Mouse (Mus musculus) stomach, embryonic 15.5 days (tissue): ENCODE data around the gene Pde4a. TPM values are rescaled to one million over a fixed set of nuclear protein-coding genes. Genes with fewer than 3 reads are reported as not detected.
A peak's percentile ranks its signal among the peaks of the same experiment; 100 is the strongest.

Source experiments
- ATAC-seq: fragments of 200-750 bp; cut with Nextera tagmentation; 2 replicates; pipeline ENCODE4 v1.8.0; 2017; ENCODE audit warnings: low read depth, moderate number of reproducible peaks, moderate TSS enrichment; ENCODE audit not compliant: insufficient read depth, low FRiP score
- H3K27ac ChIP-seq: fragments of 300-500 bp; sonication (generic); 2 replicates; pipeline ENCODE4 v1.5.1; 2015; ENCODE audit warnings: mild to moderate bottlenecking, inconsistent platforms
- H3K27me3 ChIP-seq: fragments of 300-500 bp; sonication (generic); replicated peaks from 2 replicates; pipeline ENCODE4 v1.6.1; 2015; ENCODE audit warnings: inconsistent platforms
- H3K36me3 ChIP-seq: fragments of 300-500 bp; sonication (generic); 2 replicates; pipeline ENCODE4 v1.6.1; 2015; ENCODE audit warnings: inconsistent platforms
- H3K4me1 ChIP-seq: fragments of 300-500 bp; sonication (generic); 2 replicates; pipeline ENCODE4 v1.6.1; 2015; ENCODE audit warnings: inconsistent platforms
- H3K4me2 ChIP-seq: fragments of 300-500 bp; sonication (generic); 2 replicates; pipeline ENCODE4 v1.6.1; 2015; ENCODE audit warnings: mild to moderate bottlenecking, inconsistent platforms
- H3K4me3 ChIP-seq: fragments of 300-500 bp; sonication (generic); replicated peaks from 2 replicates; pipeline ENCODE4 v1.5.1; 2015; ENCODE audit warnings: inconsistent platforms
- H3K9ac ChIP-seq: fragments of 300-500 bp; sonication (generic); 2 replicates; pipeline ENCODE4 v1.6.1; 2015; ENCODE audit warnings: inconsistent platforms
- H3K9me3 ChIP-seq: fragments of 300-500 bp; sonication (generic); 2 replicates; pipeline ENCODE4 v1.6.1; 2016; ENCODE audit warnings: inconsistent platforms
- WGBS: fragments of 180-500 bp; shearing (Covaris S2); methylation state at CpG from one replicate; pipeline ENCODE4 v1.1.7; 2015; 5-methylcytosine and 5-hydroxymethylcytosine counted together
- polyA plus RNA-seq: library from polyadenylated mRNA; unstranded; fragments of >200 nt; fragmentation: Nextera tagmentation; extraction: Ambion mirVana; gene quantifications from 2 replicates; pipeline ENCODE4 v1.2.1, GENCODE M21; 2015

The Pde4a gene
- polyA plus RNA-seq: 5.9 and 6.2 TPM in 2 replicates

DNA sequence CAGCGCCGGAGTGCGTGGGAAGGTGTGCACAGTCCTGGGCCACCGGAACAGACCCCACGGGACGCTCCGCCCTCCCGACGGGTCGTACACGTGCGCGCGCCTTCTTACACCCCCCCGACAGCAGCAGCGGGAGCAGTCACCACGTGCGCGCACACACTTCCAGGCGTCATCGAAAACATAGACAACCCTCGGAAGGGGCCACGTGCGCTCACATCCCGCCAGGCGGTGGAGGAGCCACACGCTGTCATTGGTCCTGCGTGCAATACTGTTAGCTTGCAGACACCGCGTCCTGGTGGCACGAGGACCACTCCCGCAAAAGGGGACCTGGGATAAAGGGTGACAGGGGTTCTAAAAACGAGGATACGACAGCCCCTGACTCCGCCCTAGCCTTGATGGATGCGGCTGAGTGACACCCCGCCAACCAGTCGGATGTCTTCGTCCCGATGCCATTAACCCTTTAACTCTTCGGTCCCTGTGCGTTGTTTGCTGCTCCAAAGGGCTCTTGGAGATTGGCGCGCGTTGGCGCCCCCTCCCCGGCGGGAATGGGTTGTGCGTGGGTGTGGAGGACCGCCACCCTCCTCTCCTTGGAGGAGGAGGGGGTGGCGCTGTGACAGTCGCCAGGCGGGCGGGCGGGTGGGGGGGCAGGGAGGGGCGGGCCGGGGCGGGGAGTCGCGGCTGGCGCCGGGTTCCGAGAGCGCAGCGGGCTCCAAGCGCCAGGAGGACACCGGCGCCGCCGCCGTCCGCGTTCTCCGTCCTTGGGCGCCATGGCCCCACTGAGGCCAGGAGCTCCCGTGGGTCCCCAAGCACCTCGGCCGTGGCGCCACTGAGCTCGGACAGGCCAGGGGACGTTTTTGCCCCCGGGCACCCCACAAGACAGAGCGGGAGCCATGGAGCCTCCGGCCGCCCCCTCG is at the start of gene Pde4a:
Pde4a (plus strand) TSS at position 674 of the 911 bp plus-strand sequence.
- WGBS: under 1% methylated on average over 62 of the region's 86 CpGs
- no peak within 1 kb of the TSS for H3K27ac ChIP-seq
- ATAC-seq: no peak
- H3K4me1 ChIP-seq: peaks cover 40% of the 10 kb centered on the region
- peak within 1 kb of the TSS; percentile 48 for H3K4me3 ChIP-seq
- no peaks in the 10 kb centered on the region for H3K36me3 ChIP-seq
- peak within 1 kb of the TSS; percentile 95 for H3K4me2 ChIP-seq
- no peaks in the 10 kb centered on the region for H3K9me3 ChIP-seq
- H3K9ac ChIP-seq: no peak within 1 kb of the TSS; the same call in 1 of the 2 replicates
- peaks cover 57% of the 10 kb centered on the region for H3K27me3 ChIP-seq

DNA sequence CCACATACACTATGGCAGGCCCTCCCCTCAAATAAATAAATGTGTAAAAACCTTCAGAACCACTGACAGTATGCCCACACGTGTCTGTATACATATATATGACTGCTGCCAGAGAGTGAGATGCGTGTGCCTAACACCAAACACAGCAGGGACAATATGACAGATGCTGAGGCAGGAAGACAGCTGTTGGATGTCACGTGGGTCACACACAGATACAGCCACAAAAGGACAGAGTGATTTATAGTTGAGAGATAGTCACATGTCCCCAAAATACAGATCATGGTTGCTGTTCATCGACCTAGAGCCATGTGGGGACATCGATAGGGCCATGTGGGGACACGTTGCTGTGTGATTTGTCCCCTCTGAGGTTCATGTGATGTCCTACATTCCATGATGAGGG is 48.4 kb upstream of the Pde4a start:
- ATAC-seq: no peak
- Histone ChIP-seq H3K4me1 (no peaks in the 10 kb centered on the region), H3K9me3 (no peaks in the 10 kb centered on the region), H3K9ac (no peak overlapping the region), H3K4me3 (no peak overlapping the region), H3K36me3 (peaks cover 8% of the 10 kb centered on the region; the same call in 1 of the 2 replicates), H3K27me3 (no peaks in the 10 kb centered on the region), H3K27ac (no peak overlapping the region), H3K4me2 (no peak overlapping the region)
- WGBS: 68% methylated on average over 6 of the region's 6 CpGs

DNA sequence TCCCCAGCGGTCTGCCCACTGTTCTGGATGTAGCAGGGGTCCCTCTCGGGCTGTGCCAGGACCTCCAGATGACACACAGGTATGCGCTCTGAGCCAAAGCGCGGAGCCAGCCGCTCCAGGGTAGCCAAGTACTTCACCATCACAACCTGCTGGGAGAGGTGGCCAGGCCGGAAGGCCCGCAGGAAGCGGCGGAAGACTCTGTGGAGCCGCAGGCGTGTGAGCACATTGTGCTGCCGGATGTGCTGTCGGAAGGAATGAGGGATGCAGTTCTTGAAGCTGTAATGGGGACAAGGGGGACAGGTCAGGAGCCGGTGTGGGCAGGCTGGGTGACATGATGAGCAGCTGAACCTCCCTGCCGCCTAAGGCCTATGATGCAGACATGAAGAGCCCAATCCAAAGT is 44.0 kb upstream of the Pde4a start:
- Histone ChIP-seq H3K9ac (no peak overlapping the region), H3K36me3 (peaks cover 17% of the 10 kb centered on the region), H3K4me3 (no peak overlapping the region), H3K4me2 (no peak overlapping the region), H3K27ac (no peak overlapping the region), H3K4me1 (no peaks in the 10 kb centered on the region), H3K9me3 (no peaks in the 10 kb centered on the region), H3K27me3 (no peaks in the 10 kb centered on the region)
- ATAC-seq: no peak
- WGBS: 88% methylated on average over 16 of the region's 16 CpGs

DNA sequence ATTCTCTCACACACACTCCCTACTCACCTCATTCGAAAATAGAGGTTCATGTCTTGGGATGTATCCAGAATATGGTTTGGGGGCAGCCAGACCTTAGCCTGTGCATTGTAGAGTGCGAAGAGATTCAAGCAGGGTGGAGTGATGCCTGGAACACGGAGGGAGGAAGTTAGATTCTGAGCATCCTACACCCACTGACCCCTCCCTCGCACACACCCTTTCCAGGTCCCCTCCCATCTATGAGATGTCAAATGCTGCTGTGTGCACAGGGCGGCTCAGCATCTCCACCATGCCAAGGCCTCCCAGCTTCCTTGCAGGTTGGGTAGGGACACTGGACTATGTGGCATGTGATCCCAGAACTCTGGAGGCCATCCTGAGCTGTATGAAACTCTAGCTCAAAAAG is 40.7 kb upstream of the Pde4a start:
- no peak overlapping the region for H3K4me3 ChIP-seq

DNA sequence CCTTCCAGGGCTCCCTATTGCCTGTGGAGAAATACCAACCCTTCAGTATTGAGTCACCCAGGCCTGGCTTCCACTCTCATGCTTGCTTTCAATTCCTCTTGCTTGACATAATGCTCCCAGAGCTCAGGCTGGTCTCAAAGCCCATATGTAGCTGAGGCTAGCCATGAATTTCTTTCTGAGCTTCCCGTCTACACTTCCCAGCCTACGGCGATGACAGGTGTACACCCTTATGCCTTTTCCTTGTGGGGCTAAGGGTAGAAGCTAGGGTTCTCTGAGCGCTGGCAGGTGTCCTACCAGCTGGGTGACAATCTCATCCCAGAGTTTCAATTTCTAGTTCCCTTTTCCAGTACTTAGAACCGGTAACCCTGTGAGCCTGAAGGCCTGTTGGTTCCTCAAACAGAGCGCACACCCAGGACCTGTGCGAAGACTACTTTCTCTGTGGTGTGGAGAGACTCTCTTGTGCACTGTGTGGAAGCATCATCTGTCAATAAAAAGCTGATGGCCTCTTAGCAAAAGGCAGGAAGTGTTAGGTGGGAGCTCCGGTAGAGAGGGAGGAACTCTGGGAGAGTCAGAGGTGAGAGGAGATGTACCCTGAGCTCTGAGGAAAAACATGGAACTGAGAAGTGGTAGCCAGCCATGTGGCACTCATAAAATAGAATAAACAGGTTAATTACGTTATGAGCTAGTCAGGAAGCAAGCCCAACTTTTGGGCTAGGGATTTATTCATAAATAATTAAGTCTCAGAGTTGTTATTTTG is 39.8 kb upstream of the Pde4a start:
- Histone ChIP-seq H3K27me3 (no peaks in the 10 kb centered on the region), H3K4me3 (no peak overlapping the region), H3K9ac (no peak overlapping the region), H3K4me2 (no peak overlapping the region), H3K9me3 (no peaks in the 10 kb centered on the region), H3K27ac (no peak overlapping the region), H3K4me1 (peaks cover 3% of the 10 kb centered on the region; the same call in 1 of the 2 replicates), H3K36me3 (peaks cover 18% of the 10 kb centered on the region; the same call in 1 of the 2 replicates)
- no peak for ATAC-seq
- WGBS: 85% methylated on average over 9 of the region's 9 CpGs

More for the DNA sequence above, 40.7 kb upstream of the Pde4a start:
- H3K27ac ChIP-seq: no peak overlapping the region
- no peak overlapping the region for H3K9ac ChIP-seq
- no peaks in the 10 kb centered on the region for H3K4me1 ChIP-seq
- ATAC-seq: no peak; the same call in 1 of the 2 replicates
- 76% methylated on average over 5 of the region's 5 CpGs for WGBS
- no peaks in the 10 kb centered on the region for H3K9me3 ChIP-seq
- no peak overlapping the region for H3K4me2 ChIP-seq
- peaks cover 25% of the 10 kb centered on the region for H3K36me3 ChIP-seq
- no peaks in the 10 kb centered on the region for H3K27me3 ChIP-seq

DNA sequence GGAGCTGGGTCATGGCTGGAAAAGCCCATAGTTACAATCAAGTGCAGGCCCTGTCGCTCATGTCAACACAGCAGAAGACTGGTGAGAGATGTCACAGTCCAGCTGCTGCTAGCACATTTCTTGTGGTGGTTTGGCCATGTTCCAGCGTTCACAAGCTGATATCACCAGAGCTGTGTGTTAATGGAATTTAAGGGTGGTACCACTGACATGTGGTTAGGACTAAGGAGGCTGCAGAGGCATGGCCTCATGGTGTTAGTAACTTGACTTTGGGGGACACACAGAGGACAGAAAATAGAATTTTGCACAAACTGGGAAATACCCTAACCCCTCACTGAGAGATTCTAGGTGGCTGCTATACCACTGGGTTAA is 39.3 kb upstream of the Pde4a start:
- H3K4me2 ChIP-seq: no peak overlapping the region
- no peak for ATAC-seq
- H3K9me3 ChIP-seq: no peaks in the 10 kb centered on the region
- peaks cover 18% of the 10 kb centered on the region; the same call in 1 of the 2 replicates for H3K36me3 ChIP-seq
- no peak overlapping the region for H3K4me3 ChIP-seq
- H3K27me3 ChIP-seq: no peaks in the 10 kb centered on the region
- no peak overlapping the region for H3K27ac ChIP-seq
- H3K9ac ChIP-seq: no peak overlapping the region
- WGBS: 77% methylated on average over 2 of the region's 2 CpGs
- peaks cover 3% of the 10 kb centered on the region; the same call in 1 of the 2 replicates for H3K4me1 ChIP-seq

DNA sequence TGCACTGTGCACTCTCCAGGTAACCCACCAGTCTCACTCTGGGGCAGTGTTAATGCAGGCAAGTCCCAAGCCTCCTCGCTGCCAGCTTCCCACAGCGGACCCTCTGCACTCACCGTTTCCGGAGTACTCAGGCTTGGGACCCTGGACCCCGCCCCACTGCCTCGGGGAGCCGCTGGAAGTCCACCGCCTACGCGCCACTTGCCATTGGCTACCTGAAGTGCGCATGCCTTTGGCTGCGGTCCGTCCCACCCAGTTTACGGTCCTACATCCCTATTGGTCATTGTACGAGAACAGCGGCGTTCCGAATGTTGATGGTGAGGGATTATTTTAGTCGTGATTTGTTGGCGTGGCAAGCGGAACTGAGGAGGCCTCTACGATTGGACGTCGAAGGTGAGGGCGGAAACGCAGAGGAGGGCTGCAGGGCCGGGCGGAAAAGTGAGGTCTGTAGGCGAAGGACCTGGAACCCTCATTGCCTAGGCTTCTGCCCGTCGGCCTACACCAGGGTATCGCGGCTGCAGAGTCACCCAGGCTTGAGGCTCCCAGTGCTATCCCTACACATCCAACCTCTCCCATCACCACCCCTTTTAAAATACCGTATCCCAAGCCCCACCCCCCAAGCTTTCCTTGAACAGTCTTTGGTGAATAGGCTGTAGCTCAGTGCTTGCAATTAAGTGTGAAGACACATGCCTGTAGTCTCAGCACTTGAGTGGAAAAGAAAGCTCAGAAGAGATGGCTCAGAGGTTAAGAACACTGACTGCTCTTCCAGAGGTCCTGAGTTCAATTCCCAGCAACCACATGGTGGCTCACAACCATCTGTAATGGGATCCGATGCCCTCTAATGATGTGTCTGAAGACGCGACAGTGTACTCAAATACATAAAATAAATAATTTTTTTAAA is 34.2 kb upstream of the Pde4a start, which contains the start of gene Tyk2:
Tyk2 (minus strand) TSS at position 185 of the 898 bp plus-strand sequence.
- peak within 1 kb of the TSS; percentile 52 for H3K27ac ChIP-seq
- H3K36me3 ChIP-seq: 0 out of 2 replicates have a peak, but pooled peaks cover 9% of the 10 kb centered on the region
- 5% methylated on average over 37 of the region's 37 CpGs for WGBS
- H3K27me3 ChIP-seq: no peaks in the 10 kb centered on the region
- H3K4me1 ChIP-seq: peaks cover 3% of the 10 kb centered on the region; the same call in 1 of the 2 replicates
- H3K4me3 ChIP-seq: peak within 1 kb of the TSS; percentile 70
- peak within 1 kb of the TSS; percentile 65 for H3K4me2 ChIP-seq
- ATAC-seq: peak; percentile 97
- H3K9me3 ChIP-seq: no peaks in the 10 kb centered on the region
- peak within 1 kb of the TSS; percentile 63; the same call in 1 of the 2 replicates for H3K9ac ChIP-seq

DNA sequence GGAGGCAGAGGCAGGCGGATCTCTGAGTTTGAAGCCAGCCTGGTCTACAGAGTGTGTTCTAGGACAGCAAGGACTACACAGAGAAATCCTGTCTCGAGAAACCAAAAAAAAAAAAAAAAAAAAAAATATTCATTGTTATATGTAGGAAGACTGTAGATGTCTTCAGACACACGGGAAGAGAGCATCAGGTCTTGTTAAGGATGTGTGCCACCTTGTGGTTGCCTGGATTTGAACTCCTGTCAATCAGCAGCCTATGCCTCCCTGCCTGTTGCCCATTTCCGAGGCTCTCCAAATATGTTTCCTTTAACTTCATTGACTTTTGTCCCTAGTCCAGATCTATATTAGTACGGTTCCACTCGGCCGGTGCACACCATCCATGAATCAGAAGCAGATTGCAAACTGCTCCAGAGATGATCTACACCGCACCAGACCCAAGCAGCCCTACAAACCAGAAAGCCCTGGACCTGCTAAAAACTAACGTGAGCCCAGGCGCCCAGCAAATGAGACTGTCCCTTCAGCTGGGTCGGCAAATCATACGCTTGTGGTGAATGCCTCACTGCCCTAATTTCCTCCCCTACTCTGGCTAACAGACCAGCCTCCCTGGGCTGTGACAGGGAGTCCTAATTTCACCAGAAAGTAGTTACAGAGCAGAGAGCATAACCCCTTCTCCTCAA is 33.3 kb upstream of the Pde4a start:
- ATAC-seq: no peak
- WGBS: 76% methylated on average over 12 of the region's 12 CpGs
- no peak overlapping the region for H3K9ac ChIP-seq
- no peak overlapping the region for H3K4me2 ChIP-seq
- no peak overlapping the region for H3K4me3 ChIP-seq
- no peaks in the 10 kb centered on the region for H3K9me3 ChIP-seq
- peaks cover 5% of the 10 kb centered on the region; the same call in 1 of the 2 replicates for H3K36me3 ChIP-seq
- no peak overlapping the region for H3K27ac ChIP-seq
- no peaks in the 10 kb centered on the region for H3K27me3 ChIP-seq
- H3K4me1 ChIP-seq: peaks cover 3% of the 10 kb centered on the region; the same call in 1 of the 2 replicates

DNA sequence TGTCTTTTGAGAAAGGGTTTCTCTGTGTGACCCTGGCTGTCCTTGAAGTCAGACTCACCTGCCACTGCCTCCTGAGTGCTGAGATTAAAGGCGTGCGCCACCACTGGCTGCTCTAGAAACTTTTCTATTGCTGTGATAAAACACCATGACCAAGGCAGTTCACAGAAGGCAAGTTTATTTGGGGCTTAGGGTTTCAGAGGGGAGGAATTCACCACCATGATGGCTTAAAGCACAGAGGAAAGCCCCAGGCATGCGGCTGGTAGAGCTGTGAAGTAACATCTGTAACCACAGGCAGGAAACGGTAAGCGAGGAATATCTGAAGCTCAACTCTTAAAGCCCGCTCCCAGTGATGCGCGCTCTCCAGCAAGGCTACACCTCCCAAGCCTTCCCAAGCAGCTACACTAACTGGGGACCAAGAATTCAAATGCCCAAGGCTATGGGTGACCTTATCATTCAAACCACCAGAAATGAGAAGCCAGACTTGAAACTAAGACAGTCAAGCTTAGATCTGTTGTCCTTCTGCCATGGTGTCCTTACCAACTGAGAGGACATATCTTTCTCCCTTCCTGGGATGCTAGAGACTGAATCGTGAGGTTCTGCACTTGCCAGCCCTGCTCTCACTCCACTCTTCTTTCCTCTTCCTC is 32.3 kb upstream of the Pde4a start:
- Histone ChIP-seq H3K9me3 (no peaks in the 10 kb centered on the region), H3K4me1 (peaks cover 3% of the 10 kb centered on the region; the same call in 1 of the 2 replicates), H3K4me3 (no peak overlapping the region), H3K4me2 (no peak overlapping the region), H3K9ac (no peak overlapping the region), H3K36me3 (no peaks in the 10 kb centered on the region; the same call in none of the 2 replicates), H3K27me3 (no peaks in the 10 kb centered on the region), H3K27ac (no peak overlapping the region)
- WGBS: 70% methylated on average over 9 of the region's 9 CpGs
- ATAC-seq: no peak

DNA sequence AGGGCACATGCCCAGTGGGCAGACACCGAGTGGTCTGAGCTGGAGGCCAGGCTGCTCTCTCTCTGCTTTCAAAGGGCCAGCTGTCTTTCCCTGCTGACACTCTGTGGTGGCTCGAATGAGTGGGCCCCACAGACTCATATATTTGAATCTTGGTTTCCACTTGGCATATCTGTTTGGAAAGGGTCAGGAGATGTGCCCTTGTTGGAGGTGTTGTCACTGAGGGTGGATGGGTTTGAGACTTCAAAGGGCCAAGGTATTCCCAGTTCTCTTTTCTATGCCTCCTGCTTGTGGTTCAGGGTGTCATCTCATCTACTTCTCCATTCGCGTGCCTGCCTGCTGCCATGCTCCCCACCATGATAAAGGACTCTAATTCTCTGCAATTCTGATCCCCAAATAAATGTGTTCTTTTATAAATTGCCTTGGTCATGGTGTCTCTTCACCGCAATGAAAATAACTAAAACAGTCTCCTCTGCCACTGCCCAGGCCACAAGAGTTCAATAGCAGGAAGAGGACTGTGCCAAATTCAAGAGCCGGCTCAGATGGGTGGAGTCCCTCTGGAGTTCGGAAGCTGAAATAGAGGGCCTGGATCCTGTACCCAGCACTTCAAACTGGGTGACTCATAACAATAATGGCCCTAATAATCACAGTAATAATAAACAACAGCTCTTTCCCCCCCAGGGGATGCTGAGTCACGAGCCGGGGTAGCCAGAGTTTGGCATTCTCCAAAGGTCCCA is 30.8 kb upstream of the Pde4a start:
- Histone ChIP-seq H3K27ac (peak overlapping the region; percentile 26; the same call in 1 of the 2 replicates), H3K4me1 (peaks cover 3% of the 10 kb centered on the region; the same call in 1 of the 2 replicates), H3K4me2 (no peak overlapping the region), H3K9me3 (no peaks in the 10 kb centered on the region), H3K36me3 (peaks cover 13% of the 10 kb centered on the region), H3K9ac (no peak overlapping the region), H3K4me3 (no peak overlapping the region), H3K27me3 (no peaks in the 10 kb centered on the region)
- no peak for ATAC-seq
- WGBS: 61% methylated on average over 9 of the region's 9 CpGs
